Mouse (Mus musculus): ENCODE results near the gene Tfap2b. TPM values are rescaled to one million over a fixed set of nuclear protein-coding genes. Genes with fewer than 3 reads are reported as not detected.
A peak's percentile ranks its signal among the peaks of the same experiment; 100 is the strongest.

Tfap2b gene
- polyA plus RNA-seq, 1 experiment from 2014 or later, result 0.23 TPM

GRCm38 (mm10) chr1:19241316-19241715, 32.6 kb downstream of the Tfap2b start:
- H3K9ac ChIP-seq (ENCODE audit: low read length), result no peak overlapping the region
- peak overlapping the region; percentile 26 to 27 for H3K4me3 ChIP-seq (ENCODE audit: control insufficient read depth in 1 of 2, insufficient read depth in 1 of 2, low read depth in 1 of 2, low read length in 2 of 2)
- no peak overlapping the region for H3K27ac ChIP-seq (replicated peaks in 1 of 2; ENCODE audit: control insufficient read depth in 1 of 2, insufficient read depth in 1 of 2, low read depth in 2 of 2, low read length in 2 of 2)
- H3K9me3 ChIP-seq (ENCODE audit: control insufficient read depth, low read length), result no peaks in the 10 kb centered on the region
- H3K4me2 ChIP-seq (ENCODE audit: low read length), result peak overlapping the region; percentile 54
- H3K27me3 ChIP-seq (ENCODE audit: control insufficient read depth, insufficient read depth, low read length), result peaks cover 74% of the 10 kb centered on the region
- 2% methylated on average over 19 of the region's 20 CpGs for WGBS
- no peaks in the 10 kb centered on the region for H3K4me1 ChIP-seq (ENCODE audit: control insufficient read depth in 2 of 2, insufficient read depth in 2 of 2, low read length in 2 of 2)
- H3K36me3 ChIP-seq (ENCODE audit: control insufficient read depth, insufficient read depth, low read length), result no peaks in the 10 kb centered on the region
- ATAC-seq (ENCODE audit: insufficient number of reproducible peaks, insufficient read depth, low FRiP score, low read depth), result no peak

- ATAC-seq (ENCODE audit: insufficient number of reproducible peaks, insufficient read depth, low FRiP score, low read depth), result no peak
- Histone ChIP-seq H3K9ac (ENCODE audit: low read length) (no peak overlapping the region), H3K4me1 (ENCODE audit: control insufficient read depth in 2 of 2, insufficient read depth in 2 of 2, low read length in 2 of 2) (no peaks in the 10 kb centered on the region), H3K27ac (replicated peaks in 1 of 2; ENCODE audit: control insufficient read depth in 1 of 2, insufficient read depth in 1 of 2, low read depth in 2 of 2, low read length in 2 of 2) (no peak overlapping the region), H3K9me3 (ENCODE audit: control insufficient read depth, low read length) (no peaks in the 10 kb centered on the region), H3K27me3 (ENCODE audit: control insufficient read depth, insufficient read depth, low read length) (peaks cover 67% of the 10 kb centered on the region), H3K36me3 (ENCODE audit: control insufficient read depth, insufficient read depth, low read length) (no peaks in the 10 kb centered on the region), H3K4me3 (ENCODE audit: control insufficient read depth in 1 of 2, insufficient read depth in 1 of 2, low read depth in 1 of 2, low read length in 2 of 2) (peak overlapping the region in 1 of 2 experiments; percentile 27; a peak in 1 of 4 replicates), H3K4me2 (ENCODE audit: low read length) (0 out of 2 replicates have a peak overlapping the region, but pooled peaks have one; percentile 54)
- WGBS, result 4% methylated on average over 8 of the region's 8 CpGs
These were observed 33.3 kb downstream of the Tfap2b start for GRCm38 (mm10) chr1:19242021-19242420.

GRCm38 (mm10) chr1:19245032-19245431, 36.3 kb downstream of the Tfap2b start:
- H3K4me2 ChIP-seq (ENCODE audit: low read length), result no peak overlapping the region
- no peaks in the 10 kb centered on the region for H3K4me1 ChIP-seq (ENCODE audit: control insufficient read depth in 2 of 2, insufficient read depth in 2 of 2, low read length in 2 of 2)
- peaks cover 39% of the 10 kb centered on the region for H3K27me3 ChIP-seq (ENCODE audit: control insufficient read depth, insufficient read depth, low read length)
- H3K4me3 ChIP-seq (ENCODE audit: control insufficient read depth in 1 of 2, insufficient read depth in 1 of 2, low read depth in 1 of 2, low read length in 2 of 2), result no peak overlapping the region
- WGBS, result 52% methylated on average over 4 of the region's 4 CpGs
- H3K27ac ChIP-seq (replicated peaks in 1 of 2; ENCODE audit: control insufficient read depth in 1 of 2, insufficient read depth in 1 of 2, low read depth in 2 of 2, low read length in 2 of 2), result no peak overlapping the region
- H3K36me3 ChIP-seq (ENCODE audit: control insufficient read depth, insufficient read depth, low read length), result no peaks in the 10 kb centered on the region
- H3K9me3 ChIP-seq (ENCODE audit: control insufficient read depth, low read length), result no peaks in the 10 kb centered on the region
- ATAC-seq (ENCODE audit: insufficient number of reproducible peaks, insufficient read depth, low FRiP score, low read depth), result no peak
- no peak overlapping the region for H3K9ac ChIP-seq (ENCODE audit: low read length)

GRCm38 (mm10) chr1:19251286-19251685, 42.6 kb downstream of the Tfap2b start:
- Histone ChIP-seq H3K9ac (ENCODE audit: low read length) (no peak overlapping the region), H3K36me3 (ENCODE audit: control insufficient read depth, insufficient read depth, low read length) (no peaks in the 10 kb centered on the region), H3K4me3 (ENCODE audit: control insufficient read depth in 1 of 2, insufficient read depth in 1 of 2, low read depth in 1 of 2, low read length in 2 of 2) (no peak overlapping the region), H3K9me3 (ENCODE audit: control insufficient read depth, low read length) (no peaks in the 10 kb centered on the region), H3K4me2 (ENCODE audit: low read length) (no peak overlapping the region), H3K27ac (replicated peaks in 1 of 2; ENCODE audit: control insufficient read depth in 1 of 2, insufficient read depth in 1 of 2, low read depth in 2 of 2, low read length in 2 of 2) (no peak overlapping the region), H3K27me3 (ENCODE audit: control insufficient read depth, insufficient read depth, low read length) (no peaks in the 10 kb centered on the region), H3K4me1 (ENCODE audit: control insufficient read depth in 2 of 2, insufficient read depth in 2 of 2, low read length in 2 of 2) (no peaks in the 10 kb centered on the region)
- WGBS, result 71% methylated on average over 6 of the region's 6 CpGs
- no peak for ATAC-seq (ENCODE audit: insufficient number of reproducible peaks, insufficient read depth, low FRiP score, low read depth)

- Histone ChIP-seq H3K4me2 (ENCODE audit: low read length) (no peak overlapping the region), H3K9me3 (ENCODE audit: control insufficient read depth, low read length) (no peaks in the 10 kb centered on the region), H3K4me3 (ENCODE audit: control insufficient read depth in 1 of 2, insufficient read depth in 1 of 2, low read depth in 1 of 2, low read length in 2 of 2) (no peak overlapping the region), H3K4me1 (ENCODE audit: control insufficient read depth in 2 of 2, insufficient read depth in 2 of 2, low read length in 2 of 2) (no peaks in the 10 kb centered on the region), H3K9ac (ENCODE audit: low read length) (no peak overlapping the region), H3K36me3 (ENCODE audit: control insufficient read depth, insufficient read depth, low read length) (no peaks in the 10 kb centered on the region), H3K27ac (replicated peaks in 1 of 2; ENCODE audit: control insufficient read depth in 1 of 2, insufficient read depth in 1 of 2, low read depth in 2 of 2, low read length in 2 of 2) (no peak overlapping the region), H3K27me3 (ENCODE audit: control insufficient read depth, insufficient read depth, low read length) (no peaks in the 10 kb centered on the region)
- ATAC-seq (ENCODE audit: insufficient number of reproducible peaks, insufficient read depth, low FRiP score, low read depth), result no peak
- 67% methylated on average over 1 of the region's 1 CpGs for WGBS
These were observed 60.9 kb downstream of the Tfap2b start for GRCm38 (mm10) chr1:19269596-19269995.

Other genes starting within 250 kb of the Tfap2b start
- gene Tfap2d, start 105.9 kb upstream of the Tfap2b start, polyA plus RNA-seq (2014; fragmentation: Nextera tagmentation; extraction: Ambion mirVana), result not detected in 2 replicates

Measured in heart, embryonic 14.5 days (tissue).